Mouse (Mus musculus) embryonic facial prominence, embryonic 15.5 days (tissue): ENCODE data around the gene Ccdc86. TPM values are rescaled to one million over a fixed set of nuclear protein-coding genes. Genes with fewer than 3 reads are reported as not detected.
A peak's percentile ranks its signal among the peaks of the same experiment; 100 is the strongest.

Experiments used
- ATAC-seq: fragments of 200-750 bp; cut with Nextera tagmentation; 2 replicates; pipeline ENCODE4 v1.8.0; 2017; ENCODE audit warnings: low read depth, moderate TSS enrichment; ENCODE audit not compliant: insufficient number of reproducible peaks, low FRiP score, low TSS enrichment
- H3K27ac ChIP-seq: fragments of 300-500 bp; sonication (generic); replicated peaks from 2 replicates; pipeline ENCODE4 v1.5.1; 2015; ENCODE audit warnings: mild to moderate bottlenecking, inconsistent platforms
- H3K27me3 ChIP-seq: fragments of 300-500 bp; sonication (generic); 2 replicates; pipeline ENCODE4 v1.6.1; 2015; ENCODE audit warnings: inconsistent platforms
- H3K36me3 ChIP-seq: fragments of 300-500 bp; sonication (generic); 2 replicates; pipeline ENCODE4 v1.6.1; 2015; ENCODE audit warnings: mild to moderate bottlenecking, inconsistent platforms
- H3K4me1 ChIP-seq: fragments of 300-500 bp; sonication (generic); 2 replicates; pipeline ENCODE4 v1.6.1; 2015; ENCODE audit warnings: inconsistent platforms
- H3K4me2 ChIP-seq: fragments of 300-500 bp; sonication (generic); replicated peaks from 2 replicates; pipeline ENCODE4 v1.6.1; 2015; ENCODE audit warnings: mild to moderate bottlenecking, inconsistent platforms
- H3K4me3 ChIP-seq: fragments of 300-500 bp; sonication (generic); replicated peaks from 2 replicates; pipeline ENCODE4 v1.5.1; 2015; ENCODE audit warnings: mild to moderate bottlenecking, inconsistent platforms
- H3K9ac ChIP-seq: fragments of 300-500 bp; sonication (generic); 2 replicates; pipeline ENCODE4 v1.6.1; 2015; ENCODE audit warnings: inconsistent platforms
- H3K9me3 ChIP-seq: fragments of 300-500 bp; sonication (generic); replicated peaks from 2 replicates; pipeline ENCODE4 v1.6.1; 2016; ENCODE audit warnings: inconsistent platforms
- WGBS: fragments of 180-500 bp; shearing (Covaris S2); methylation state at CpG from one replicate; pipeline ENCODE4 v1.1.7; 2015; 5-methylcytosine and 5-hydroxymethylcytosine counted together
- polyA plus RNA-seq: library from polyadenylated mRNA; unstranded; fragments of >200 nt; fragmentation: Nextera tagmentation; extraction: Ambion mirVana; gene quantifications from 2 replicates; pipeline ENCODE4 v1.2.1, GENCODE M21; 2015

Ccdc86 gene
- polyA plus RNA-seq, 1 experiment from 2014 or later, result 27.3 TPM

DNA sequence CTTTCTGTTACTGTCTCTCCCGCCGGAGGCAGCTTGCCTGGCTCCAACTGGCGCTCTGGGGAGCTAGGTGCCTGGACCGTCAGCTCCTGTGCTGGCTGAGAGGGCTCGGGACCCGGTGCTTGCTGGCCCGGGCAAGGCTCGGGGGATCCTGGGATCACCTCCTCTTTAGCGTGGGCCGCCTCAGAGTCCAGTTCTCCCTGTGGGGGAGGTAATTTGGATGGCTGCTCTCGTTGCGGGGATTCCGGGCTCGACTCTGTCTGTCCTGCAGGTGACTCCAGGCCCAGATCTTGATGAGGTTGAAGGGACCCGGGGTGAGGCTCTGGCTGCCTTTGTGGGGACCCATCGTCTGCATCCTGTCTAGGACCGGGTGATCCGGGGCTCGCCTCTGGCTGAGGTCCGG is 650 bp downstream of the Ccdc86 start:
- Histone ChIP-seq H3K27me3 (no peaks in the 10 kb centered on the region), H3K27ac (no peak overlapping the region), H3K9me3 (no peaks in the 10 kb centered on the region), H3K4me1 (peaks cover 41% of the 10 kb centered on the region), H3K9ac (peak overlapping the region; percentile 90), H3K36me3 (peaks cover 31% of the 10 kb centered on the region), H3K4me3 (peak overlapping the region; percentile 60), H3K4me2 (peak overlapping the region; percentile 100)
- under 1% methylated on average over 20 of the region's 20 CpGs for WGBS
- no peak for ATAC-seq

DNA sequence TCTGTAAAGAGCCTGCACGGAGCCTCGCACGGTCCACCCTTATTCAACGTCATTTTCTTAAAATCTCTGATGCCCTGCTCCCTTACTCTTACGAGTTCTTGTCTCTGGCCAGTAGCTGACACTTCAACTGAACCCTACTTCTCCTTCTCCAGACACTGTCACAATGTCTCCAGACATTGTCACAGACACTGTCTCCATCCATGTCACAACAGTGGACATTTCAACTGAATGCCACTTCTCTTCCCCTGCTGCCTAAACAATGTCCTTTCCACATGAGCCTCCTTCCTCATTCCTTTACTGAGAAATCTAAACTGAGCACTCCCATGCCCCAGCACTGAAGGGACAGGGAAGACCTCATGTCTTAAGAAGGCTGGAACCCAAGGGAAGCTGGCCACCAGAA is 1.8 kb downstream of the Ccdc86 start:
- H3K36me3 ChIP-seq, result peaks cover 43% of the 10 kb centered on the region
- H3K4me3 ChIP-seq, result peak overlapping the region; percentile 60
- no peak for ATAC-seq
- H3K27me3 ChIP-seq, result no peaks in the 10 kb centered on the region
- no peak overlapping the region for H3K9ac ChIP-seq
- H3K27ac ChIP-seq, result no peak overlapping the region
- no peaks in the 10 kb centered on the region for H3K9me3 ChIP-seq
- whole genome bisulfite sequencing, result 84% methylated on average over 5 of the region's 5 CpGs
- H3K4me2 ChIP-seq, result peak overlapping the region; percentile 100
- H3K4me1 ChIP-seq, result peaks cover 36% of the 10 kb centered on the region

DNA sequence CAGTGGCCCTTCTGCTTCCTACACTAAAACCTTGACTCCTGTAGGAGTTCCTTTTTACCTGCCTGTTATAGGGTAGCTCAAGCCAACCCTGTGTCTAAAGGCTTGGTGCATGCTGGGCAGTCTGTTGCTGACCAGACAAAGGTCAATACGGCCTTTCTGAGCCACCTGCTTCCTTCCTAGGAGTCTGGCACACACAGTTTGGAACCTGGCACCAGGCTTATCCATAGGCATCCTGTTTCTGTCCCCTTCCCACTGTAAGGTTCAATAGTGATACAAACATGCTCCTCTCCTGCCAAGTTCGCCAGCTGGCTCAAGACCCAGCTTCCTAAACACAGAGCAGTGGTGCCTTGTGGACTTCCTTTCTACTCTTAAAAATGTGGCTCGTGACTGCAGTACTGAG is 2.6 kb downstream of the Ccdc86 start:
- Histone ChIP-seq H3K4me2 (0 out of 2 replicates have a peak overlapping the region, but pooled peaks have one; percentile 19), H3K4me1 (peaks cover 29% of the 10 kb centered on the region), H3K27ac (no peak overlapping the region), H3K27me3 (no peaks in the 10 kb centered on the region), H3K4me3 (no peak overlapping the region), H3K9me3 (no peaks in the 10 kb centered on the region), H3K9ac (no peak overlapping the region), H3K36me3 (peaks cover 49% of the 10 kb centered on the region)
- no peak for ATAC-seq
- WGBS, result 72% methylated on average over 3 of the region's 3 CpGs

DNA sequence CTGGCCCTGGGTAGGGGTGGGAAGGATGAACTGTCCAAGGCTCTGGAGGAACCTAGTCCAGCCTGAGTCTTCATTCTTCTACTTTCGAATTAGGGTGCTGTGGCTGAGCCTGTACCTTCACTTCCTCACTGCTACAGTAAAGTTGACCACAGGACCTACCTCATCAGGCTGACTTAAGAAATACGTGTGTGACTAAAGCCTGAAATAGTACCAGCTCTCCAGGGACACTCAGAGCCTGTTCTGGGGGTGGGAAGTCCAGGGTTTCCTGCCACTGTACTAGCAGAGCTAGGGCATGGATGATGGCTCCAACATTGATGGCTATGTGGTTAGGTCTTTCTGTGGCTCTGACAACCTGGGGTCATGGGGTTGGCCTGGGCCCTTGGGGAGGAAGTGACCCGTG is 5.1 kb downstream of the Ccdc86 start:
- WGBS, result 77% methylated on average over 3 of the region's 3 CpGs
- ATAC-seq, result no peak
- H3K9me3 ChIP-seq, result no peaks in the 10 kb centered on the region
- no peak overlapping the region for H3K9ac ChIP-seq
- no peak overlapping the region for H3K27ac ChIP-seq
- no peak overlapping the region for H3K4me2 ChIP-seq
- H3K27me3 ChIP-seq, result no peaks in the 10 kb centered on the region
- no peak overlapping the region for H3K4me3 ChIP-seq
- H3K4me1 ChIP-seq, result peaks cover 40% of the 10 kb centered on the region
- peaks cover 49% of the 10 kb centered on the region for H3K36me3 ChIP-seq

DNA sequence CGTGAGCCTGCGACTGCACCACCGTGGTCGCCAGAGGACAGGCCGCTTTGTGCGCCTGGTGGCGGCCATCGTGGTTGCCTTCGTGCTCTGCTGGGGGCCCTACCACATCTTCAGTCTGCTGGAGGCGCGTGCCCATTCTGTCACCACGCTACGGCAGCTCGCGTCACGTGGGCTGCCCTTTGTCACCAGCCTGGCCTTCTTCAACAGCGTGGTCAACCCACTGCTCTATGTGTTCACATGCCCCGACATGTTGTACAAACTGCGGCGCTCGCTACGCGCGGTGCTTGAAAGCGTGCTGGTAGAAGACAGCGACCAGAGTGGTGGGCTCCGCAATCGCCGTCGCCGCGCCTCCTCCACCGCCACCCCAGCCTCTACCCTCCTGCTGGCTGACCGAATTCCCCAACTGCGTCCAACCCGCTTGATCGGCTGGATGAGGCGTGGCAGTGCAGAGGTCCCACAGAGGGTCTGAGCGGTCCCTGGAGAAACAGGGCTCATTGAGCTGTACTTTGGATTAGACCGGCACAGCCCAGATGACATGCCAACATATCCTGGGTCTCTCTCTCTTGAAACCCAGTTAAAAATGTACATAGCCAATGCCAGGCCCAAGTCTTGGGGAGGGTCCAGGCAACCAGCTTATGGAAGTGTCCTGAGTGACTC is 8.1 kb downstream of the Ccdc86 start:
- Histone ChIP-seq H3K9me3 (no peaks in the 10 kb centered on the region), H3K4me3 (peak overlapping the region; percentile 45), H3K27me3 (no peaks in the 10 kb centered on the region), H3K36me3 (peaks cover 41% of the 10 kb centered on the region), H3K4me1 (peaks cover 14% of the 10 kb centered on the region), H3K27ac (no peak overlapping the region), H3K9ac (peak overlapping the region; percentile 33), H3K4me2 (peak overlapping the region; percentile 91)
- 4% methylated on average over 40 of the region's 40 CpGs for WGBS
- ATAC-seq, result peak; percentile 65

DNA sequence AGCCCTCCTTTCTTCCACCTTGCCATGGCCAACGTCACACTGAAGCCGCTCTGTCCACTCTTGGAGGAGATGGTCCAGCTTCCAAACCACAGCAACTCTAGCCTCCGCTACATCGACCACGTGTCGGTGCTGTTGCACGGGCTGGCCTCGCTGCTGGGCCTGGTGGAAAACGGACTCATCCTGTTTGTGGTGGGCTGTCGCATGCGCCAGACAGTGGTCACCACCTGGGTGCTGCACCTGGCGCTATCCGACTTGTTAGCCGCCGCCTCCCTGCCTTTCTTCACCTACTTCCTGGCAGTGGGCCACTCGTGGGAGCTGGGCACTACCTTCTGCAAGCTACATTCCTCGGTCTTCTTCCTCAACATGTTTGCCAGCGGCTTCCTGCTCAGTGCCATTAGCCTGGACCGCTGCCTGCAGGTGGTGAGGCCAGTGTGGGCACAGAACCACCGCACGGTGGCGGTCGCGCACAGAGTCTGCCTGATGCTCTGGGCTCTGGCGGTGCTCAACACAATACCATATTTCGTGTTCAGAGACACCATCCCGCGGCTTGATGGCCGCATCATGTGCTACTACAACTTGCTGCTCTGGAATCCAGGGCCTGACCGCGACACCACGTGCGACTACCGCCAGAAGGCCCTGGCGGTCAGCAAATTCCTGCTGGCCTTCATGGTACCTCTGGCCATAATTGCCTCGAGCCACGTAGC is 8.8 kb downstream of the Ccdc86 start:
- Histone ChIP-seq H3K9ac (peak overlapping the region; percentile 33), H3K4me2 (peak overlapping the region; percentile 91), H3K27me3 (no peaks in the 10 kb centered on the region), H3K4me1 (peaks cover 13% of the 10 kb centered on the region), H3K36me3 (peaks cover 37% of the 10 kb centered on the region), H3K9me3 (no peaks in the 10 kb centered on the region), H3K4me3 (peak overlapping the region; percentile 45), H3K27ac (no peak overlapping the region)
- ATAC-seq, result peak; percentile 81
- 17% methylated on average over 37 of the region's 37 CpGs for WGBS

DNA sequence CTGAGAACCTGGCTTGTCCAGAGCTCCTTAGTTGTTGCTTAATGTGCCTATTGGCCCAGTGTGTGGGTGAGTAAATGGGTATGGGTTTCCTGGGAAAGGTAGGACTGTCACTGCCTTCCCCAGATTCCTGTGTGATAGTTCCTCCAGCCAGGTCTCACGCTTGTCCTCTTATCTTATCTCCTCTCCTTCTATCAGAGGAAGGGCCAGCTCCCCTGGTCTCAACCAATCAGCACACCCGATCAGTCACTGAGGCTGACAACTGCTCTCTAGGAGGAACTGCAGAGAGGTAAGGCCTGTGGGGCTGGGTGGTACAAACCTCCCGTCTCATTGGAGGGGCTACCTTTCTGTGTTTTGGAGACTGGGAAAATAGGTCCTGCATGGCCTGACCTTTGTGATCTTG is 10.3 kb downstream of the Ccdc86 start:
- no peak overlapping the region for H3K4me3 ChIP-seq
- no peak overlapping the region for H3K27ac ChIP-seq
- ATAC-seq, result no peak
- WGBS, result 62% methylated on average over 3 of the region's 3 CpGs
- H3K4me1 ChIP-seq, result peaks cover 13% of the 10 kb centered on the region
- peaks cover 22% of the 10 kb centered on the region for H3K36me3 ChIP-seq
- no peaks in the 10 kb centered on the region for H3K9me3 ChIP-seq
- no peak overlapping the region for H3K9ac ChIP-seq
- no peak overlapping the region for H3K4me2 ChIP-seq
- H3K27me3 ChIP-seq, result no peaks in the 10 kb centered on the region

DNA sequence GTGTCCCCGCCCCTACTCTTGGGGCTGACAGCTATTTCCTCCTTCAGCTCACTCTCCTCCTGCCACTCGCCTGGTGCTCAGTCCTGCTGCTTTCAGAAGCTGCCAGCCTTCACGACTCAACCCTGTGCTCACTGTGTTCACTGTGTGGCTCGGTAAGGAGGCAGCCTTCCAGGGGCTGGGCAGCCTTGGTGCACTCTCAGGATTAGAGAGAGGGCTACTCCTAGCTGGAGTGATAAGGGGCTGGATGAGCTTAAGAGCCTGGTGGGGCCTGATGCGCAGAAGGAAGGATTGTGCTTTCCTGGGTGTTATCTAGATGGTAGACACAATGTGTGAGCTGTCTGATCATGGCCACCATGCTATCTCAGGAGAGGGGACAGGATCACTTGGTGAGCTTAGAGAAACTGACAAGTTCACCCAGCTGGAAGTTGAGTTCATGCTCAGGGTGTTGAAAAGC is 11.9 kb downstream of the Ccdc86 start, which contains the start of gene Ptgdr2:
Gene Ptgdr2, plus strand, starts transcription at position 51 of the 454 bp plus-strand sequence.
- WGBS, result 52% methylated on average over 5 of the region's 5 CpGs
- peaks cover 13% of the 10 kb centered on the region for H3K4me1 ChIP-seq
- no peaks in the 10 kb centered on the region for H3K27me3 ChIP-seq
- H3K9ac ChIP-seq, result no peak within 1 kb of the TSS
- ATAC-seq, result no peak
- H3K9me3 ChIP-seq, result no peaks in the 10 kb centered on the region
- H3K4me2 ChIP-seq, result no peak within 1 kb of the TSS
- H3K27ac ChIP-seq, result no peak within 1 kb of the TSS
- H3K4me3 ChIP-seq, result no peak within 1 kb of the TSS
- peaks cover 6% of the 10 kb centered on the region; the same call in 1 of the 2 replicates for H3K36me3 ChIP-seq

DNA sequence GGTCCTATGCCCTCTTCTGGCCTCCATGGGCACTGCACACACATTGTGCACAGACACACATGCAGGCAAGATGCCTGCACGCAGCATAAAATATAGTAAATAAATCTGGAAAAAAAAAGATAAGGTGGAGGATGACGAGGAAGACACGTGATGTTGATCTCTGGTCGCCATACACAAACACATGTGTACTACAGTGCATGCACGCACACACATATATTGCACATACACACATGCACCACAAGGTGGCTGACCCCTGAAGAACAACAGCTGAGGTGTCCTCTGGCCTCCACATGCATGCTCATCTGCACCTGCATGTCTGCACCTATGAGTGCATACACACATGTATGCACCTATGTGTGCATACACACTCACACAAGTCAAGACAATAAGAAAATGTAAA is 13.0 kb downstream of the Ccdc86 start:
- H3K27me3 ChIP-seq, result no peaks in the 10 kb centered on the region
- no peak overlapping the region for H3K27ac ChIP-seq
- no peaks in the 10 kb centered on the region for H3K9me3 ChIP-seq
- H3K9ac ChIP-seq, result no peak overlapping the region
- H3K4me2 ChIP-seq, result no peak overlapping the region
- no peaks in the 10 kb centered on the region for H3K36me3 ChIP-seq
- WGBS, result 87% methylated on average over 5 of the region's 5 CpGs
- ATAC-seq, result no peak
- no peak overlapping the region for H3K4me3 ChIP-seq
- H3K4me1 ChIP-seq, result peaks cover 11% of the 10 kb centered on the region

DNA sequence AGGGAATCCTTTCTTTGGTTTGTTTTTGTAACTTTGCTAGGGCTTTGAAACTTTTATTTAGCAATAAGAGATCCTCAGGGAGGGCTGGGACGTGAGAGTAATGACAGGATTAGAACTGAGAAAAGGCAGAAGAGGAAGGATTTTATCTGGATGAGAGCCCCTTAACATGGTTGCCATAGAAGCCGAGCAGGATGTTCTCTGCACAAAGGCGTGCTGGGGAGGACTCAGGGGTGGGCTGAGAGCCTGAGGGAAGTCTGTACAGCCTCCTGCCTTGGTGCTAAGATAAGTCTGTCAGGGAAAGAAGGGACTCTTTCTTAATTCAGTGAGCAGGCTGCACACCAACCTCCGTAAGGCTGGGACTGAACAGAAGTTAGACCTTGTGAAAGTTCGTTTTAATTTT is 14.0 kb downstream of the Ccdc86 start:
- no peak overlapping the region for H3K27ac ChIP-seq
- ATAC-seq, result no peak

DNA sequence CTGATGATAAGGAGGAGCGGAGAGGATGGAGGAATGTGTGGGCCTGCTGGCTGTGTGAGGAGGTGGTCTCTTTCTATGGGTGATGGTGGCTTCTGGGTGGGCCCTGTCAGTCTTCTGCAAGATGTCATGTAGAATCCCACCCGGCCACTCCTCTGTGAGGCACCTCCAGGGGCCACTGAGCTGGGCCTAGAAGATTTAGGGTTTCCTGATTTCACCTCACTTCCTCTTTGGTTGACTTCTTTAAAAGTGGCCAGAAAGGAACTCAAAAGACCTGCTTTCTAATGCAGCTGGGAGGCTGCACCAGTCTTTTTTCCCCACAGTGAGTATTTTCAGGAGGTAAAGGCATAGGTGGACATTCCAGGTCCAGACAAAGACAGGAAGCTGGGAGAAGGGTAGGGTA is 18.4 kb downstream of the Ccdc86 start:
- H3K9me3 ChIP-seq, result no peaks in the 10 kb centered on the region
- H3K4me2 ChIP-seq, result no peak overlapping the region
- 81% methylated on average over 2 of the region's 2 CpGs for WGBS
- H3K27ac ChIP-seq, result no peak overlapping the region
- H3K4me1 ChIP-seq, result no peaks in the 10 kb centered on the region
- no peak for ATAC-seq
- no peak overlapping the region for H3K4me3 ChIP-seq
- H3K36me3 ChIP-seq, result no peaks in the 10 kb centered on the region
- H3K9ac ChIP-seq, result no peak overlapping the region
- H3K27me3 ChIP-seq, result no peaks in the 10 kb centered on the region

More for the DNA sequence above, 14.0 kb downstream of the Ccdc86 start:
- Histone ChIP-seq H3K9me3 (no peaks in the 10 kb centered on the region), H3K4me3 (no peak overlapping the region), H3K4me2 (no peak overlapping the region), H3K36me3 (no peaks in the 10 kb centered on the region), H3K9ac (no peak overlapping the region), H3K4me1 (0 out of 2 replicates have a peak, but pooled peaks cover under 1% of the 10 kb centered on the region), H3K27me3 (no peaks in the 10 kb centered on the region)
- WGBS, result 33% methylated on average over 5 of the region's 5 CpGs
